Mouse (Mus musculus): ENCODE measurements at regions not wholly inside any gene's neighbourhood (a gene's known extent, or its start where the extent isn't known, plus 50 kb on each side); places are given as distances from the start of the nearest gene placed in this dataset.

DNA sequence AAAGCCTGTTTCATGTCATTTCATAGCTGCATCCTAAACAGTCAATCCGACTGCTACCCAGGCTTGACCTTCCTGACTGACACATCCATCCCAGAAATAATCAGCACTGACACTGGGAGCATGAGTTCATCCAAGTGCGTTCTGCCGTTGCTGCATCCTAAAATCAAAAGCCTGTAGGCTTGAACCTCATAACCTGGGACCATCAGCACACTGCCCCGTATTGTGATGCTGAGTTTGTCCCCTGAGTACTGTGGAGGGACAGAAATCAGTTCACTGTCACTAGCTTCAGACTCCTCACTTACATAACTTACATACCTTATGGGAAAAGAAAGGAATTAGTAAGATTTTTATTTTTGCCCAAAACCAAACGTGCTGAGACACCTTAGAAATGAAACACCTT lies 255.0 kb downstream of the Ankrd50 start:
- no peak for TF ChIP-seq TAL1 (IDR thresholded peaks at IDR 0.05; ENCODE audit: low read length)
- no peak for TF ChIP-seq ZC3H11A (IDR thresholded peaks at IDR 0.05; ENCODE audit: low read depth, low read length)
- no peak for TF ChIP-seq USF2 (IDR thresholded peaks at IDR 0.05; ENCODE audit: borderline replicate concordance in 1 of 2, insufficient read depth in 1 of 2, low read depth in 1 of 2, low read length in 2 of 2)
- TF ChIP-seq NELFE (IDR thresholded peaks at IDR 0.05; ENCODE audit: low read depth, low read length) = no peak
- no peak for TF ChIP-seq CTCF (IDR thresholded peaks at IDR 0.05 in 2 of 3, conservative IDR thresholded peaks at IDR 0.05 in 1 of 3; ENCODE audit: control insufficient read depth in 1 of 3, insufficient read depth in 1 of 3, low read depth in 2 of 3, low read length in 3 of 3, poor library complexity in 1 of 3, severe bottlenecking in 1 of 3)
- TF ChIP-seq HCFC1 (IDR thresholded peaks at IDR 0.05; ENCODE audit: low read depth, low read length) = no peak
- TF ChIP-seq MAX (IDR thresholded peaks at IDR 0.05; ENCODE audit: low read length) = no peak
- TF ChIP-seq JUND (IDR thresholded peaks at IDR 0.05; ENCODE audit: low read depth, low read length) = no peak
- TF ChIP-seq GATA1 (IDR thresholded peaks at IDR 0.05; ENCODE audit: low read depth, low read length) = no peak
